Mouse (Mus musculus) lung, adult 2 months (tissue): ENCODE results near the gene Susd1.

Source experiments
- CTCF ChIP-seq: fragments of 200-500 bp; IDR thresholded peaks from 2 replicates; pipeline ENCODE4 v1.5.1; 2011; ENCODE audit warnings: mild to moderate bottlenecking, low read length, control low read depth; ENCODE audit not compliant: insufficient read depth
- POLR2A ChIP-seq: fragments of 200-500 bp; IDR thresholded peaks from 2 replicates; pipeline ENCODE4 v1.6.1; 2011; ENCODE audit warnings: low read depth, mild to moderate bottlenecking, control low read depth, low read length, borderline replicate concordance; ENCODE audit errors: extremely low read depth

DNA sequence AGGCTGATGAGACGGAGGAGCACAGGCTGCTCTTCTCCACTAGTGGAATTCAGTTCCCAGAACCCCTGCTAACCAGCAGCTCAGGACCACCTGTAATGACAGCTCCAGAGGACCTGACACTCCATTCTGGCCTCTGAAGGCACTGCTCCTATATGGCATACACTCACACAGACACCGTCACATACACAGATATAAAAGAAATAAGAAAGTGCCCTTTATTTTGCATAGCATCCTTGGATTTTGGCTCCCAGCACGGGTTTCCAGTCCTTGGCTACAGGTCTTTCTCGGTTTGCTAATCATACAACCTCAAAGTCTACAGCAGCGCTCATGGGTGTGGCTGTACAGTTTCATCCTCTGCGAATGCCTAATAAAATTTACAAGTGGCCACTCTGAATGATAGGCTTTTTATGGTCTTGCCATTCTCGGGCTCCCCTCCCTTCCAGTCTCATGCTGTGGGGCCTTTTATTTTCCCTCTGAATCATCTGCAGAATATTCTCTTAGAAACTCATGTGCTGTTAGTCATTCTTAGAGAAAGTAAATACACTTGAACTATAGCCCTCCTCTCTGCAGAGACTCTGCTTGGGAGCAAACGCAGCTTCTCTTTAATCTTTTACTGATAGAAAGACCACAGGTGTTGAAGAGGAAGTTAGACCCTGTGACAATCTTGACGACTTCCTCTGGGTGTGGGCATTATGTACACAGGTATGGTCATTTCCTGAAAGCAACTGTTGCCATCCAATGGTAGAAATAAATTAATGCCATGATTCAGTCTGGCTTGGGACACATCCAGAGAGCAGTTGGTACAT is 119.1 kb downstream of the Susd1 start:
- TF ChIP-seq POLR2A (no peak), CTCF (no peak)
